Mouse (Mus musculus) G1E (cell line): ENCODE results near the gene Olfr1341.

Source experiments
- CTCF ChIP-seq: IDR thresholded peaks from 2 replicates; pipeline ENCODE4 v1.5.1; 2012; ENCODE audit warnings: low read depth, low read length, inconsistent platforms, mixed read lengths
- GATA1 ChIP-seq: IDR thresholded peaks from 2 replicates; pipeline ENCODE4 v1.6.1; 2012; ENCODE audit warnings: borderline replicate concordance, low read length, inconsistent platforms, mixed read lengths
- TAL1 ChIP-seq: conservative IDR thresholded peaks from 2 replicates; pipeline ENCODE4 v1.6.1; 2012; ENCODE audit warnings: low read depth, low read length, inconsistent platforms, mixed read lengths

- TF ChIP-seq CTCF (no peak), TAL1 (no peak), GATA1 (no peak)
Observed at GRCm38 (mm10) chr4:118687086-118687485, 16.2 kb upstream of the Olfr1341 start.
